Mouse (Mus musculus) activated CD4-positive, CD25-positive, alpha-beta regulatory T cell, adult 4 months (primary cell): ENCODE results near the gene Ntng1. TPM values are rescaled to one million over a fixed set of nuclear protein-coding genes. Genes with fewer than 3 reads are reported as not detected.

Experiments
- ATAC-seq: one replicate; pipeline ENCODE4 v1.8.0; 2017
- polyA plus RNA-seq, 2 experiments: library from polyadenylated mRNA; unstranded; fragments of 100-300 nt; shearing (Covaris generic); gene quantifications; one replicate each; pipeline ENCODE4 v1.2.1; 2017

Gene Ntng1
- polyA plus RNA-seq, 2 experiments from 2014 or later, result not detected

DNA sequence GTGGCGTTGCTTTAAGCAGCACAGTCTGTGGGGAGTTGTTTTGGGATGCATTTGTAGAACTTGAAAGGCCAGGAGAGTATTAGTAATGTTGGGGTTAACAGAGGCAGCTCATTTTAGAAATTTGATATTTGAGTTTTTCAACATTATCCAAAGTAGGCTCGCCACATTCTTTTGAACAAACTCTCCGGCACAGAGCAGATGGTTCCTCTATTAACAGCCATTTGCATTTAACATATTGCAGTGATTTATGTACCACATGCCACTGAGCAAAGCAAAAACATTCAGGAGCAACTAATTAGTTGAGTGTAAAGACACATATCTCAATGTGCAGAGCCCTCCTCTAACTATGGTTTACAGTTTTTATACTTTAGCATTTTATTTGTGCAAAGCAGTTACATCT is 224.8 kb downstream of the Ntng1 start:
- ATAC-seq, result no peak

DNA sequence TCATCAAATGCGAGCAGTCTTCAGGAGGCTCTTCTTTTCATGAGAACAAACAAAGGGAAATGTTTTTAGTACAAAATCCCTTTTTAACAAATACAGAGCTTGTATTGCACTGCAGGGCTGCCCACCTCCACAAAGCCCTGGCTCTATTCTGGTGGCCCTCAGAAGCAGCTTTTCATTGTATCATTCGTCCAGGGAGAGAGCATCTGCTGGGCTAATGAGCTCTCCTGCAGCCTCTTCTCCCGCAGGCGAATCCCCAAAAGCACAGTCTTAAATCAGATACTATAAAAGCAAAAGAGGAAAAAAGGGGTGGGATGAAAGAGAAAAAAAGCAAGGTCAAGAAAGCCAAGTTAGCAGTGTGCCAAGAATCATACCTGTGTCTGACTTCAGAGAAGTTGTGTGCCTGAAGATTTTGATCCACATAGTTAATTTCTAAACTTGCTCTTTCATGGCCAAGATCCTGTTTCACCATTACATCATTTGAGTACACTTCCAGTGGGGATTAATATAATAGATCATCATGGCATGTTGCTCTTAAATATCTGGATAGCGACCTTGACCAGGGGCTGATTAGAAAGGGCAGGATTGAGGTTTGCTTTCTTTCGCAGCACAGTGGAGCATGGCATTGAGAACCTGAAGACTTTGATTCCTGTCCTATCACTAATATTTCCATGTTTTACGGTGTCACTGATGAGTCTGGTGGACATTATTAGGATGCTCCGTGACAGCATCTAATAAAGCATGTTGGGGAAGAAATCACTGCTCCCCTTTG is 225.7 kb downstream of the Ntng1 start:
- no peak for ATAC-seq

DNA sequence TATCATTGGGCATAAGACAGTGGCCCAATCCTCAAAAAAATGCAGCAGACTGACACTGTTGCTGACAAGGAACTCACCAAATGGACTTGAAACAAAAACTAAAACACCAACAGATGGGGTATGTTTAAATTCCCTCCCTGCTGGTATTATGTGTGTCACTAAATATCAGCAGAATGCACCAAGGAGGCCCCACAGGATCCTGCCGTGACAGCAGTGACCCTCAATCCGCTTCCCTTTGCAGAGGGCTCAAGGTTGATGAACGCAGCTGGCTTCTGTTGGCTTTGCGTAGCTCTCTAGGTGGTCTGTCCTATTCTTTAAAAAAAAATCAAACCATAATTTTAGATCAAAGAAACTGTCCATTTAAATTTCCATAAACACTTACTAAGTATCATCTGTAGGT is 226.7 kb downstream of the Ntng1 start:
- ATAC-seq, result no peak

DNA sequence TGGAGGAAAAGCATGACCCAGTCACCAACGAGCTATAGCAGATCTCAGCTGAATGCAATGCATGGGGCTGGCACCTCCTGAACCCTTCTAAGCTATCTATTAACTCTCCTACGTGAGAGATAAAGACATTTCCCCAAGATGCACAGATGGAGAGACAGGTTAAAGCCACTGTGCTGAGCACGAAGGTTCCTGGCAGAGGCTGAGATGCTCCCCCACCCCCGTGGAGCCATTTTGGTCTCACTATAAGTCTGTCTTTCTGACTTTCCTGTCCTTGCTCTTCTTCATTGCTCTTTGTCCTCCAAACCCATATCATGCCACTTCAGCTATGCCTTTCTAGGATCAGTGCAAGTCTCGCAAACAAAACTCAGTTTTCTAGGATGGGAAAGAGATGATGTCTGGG is 229.6 kb downstream of the Ntng1 start:
- ATAC-seq, result no peak

DNA sequence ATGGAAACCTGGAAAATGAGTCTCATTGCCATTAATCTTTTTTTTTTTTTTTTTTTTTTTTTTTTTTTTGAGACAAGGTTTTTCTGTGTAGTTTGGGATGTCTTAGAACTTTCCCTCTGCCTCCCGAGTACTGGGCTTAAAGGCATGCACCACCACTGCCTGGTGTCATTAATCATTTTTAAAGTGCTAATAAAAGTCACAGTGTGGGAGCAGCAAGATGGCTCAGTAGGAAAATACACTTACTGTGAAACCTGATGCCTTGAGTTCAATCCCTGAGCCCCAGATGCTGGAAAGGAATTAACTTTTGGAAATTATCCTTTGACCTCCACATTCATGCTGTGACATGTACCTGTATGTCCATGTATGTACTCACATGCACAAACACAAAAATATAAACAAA is 253.2 kb downstream of the Ntng1 start:
- ATAC-seq, result no peak

DNA sequence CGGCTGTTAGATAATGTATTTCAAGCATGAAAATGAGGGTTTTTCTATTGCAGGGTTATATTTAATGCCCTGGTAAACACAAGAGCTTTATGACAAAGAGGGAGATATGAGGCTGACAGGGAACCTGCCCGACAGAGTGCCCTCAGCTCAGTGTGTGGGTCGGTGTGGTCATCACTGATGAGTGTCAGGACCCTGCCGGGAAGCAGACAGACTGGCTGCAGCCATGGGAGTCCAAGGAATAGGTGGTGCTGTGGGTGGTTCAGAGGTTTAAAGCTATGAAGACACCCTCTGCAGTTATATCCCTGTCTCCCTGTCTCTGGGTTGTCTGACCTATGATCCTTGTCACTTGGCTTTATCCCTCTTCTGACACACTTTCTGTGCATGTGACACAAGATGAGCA is 258.1 kb downstream of the Ntng1 start:
- ATAC-seq, result no peak

DNA sequence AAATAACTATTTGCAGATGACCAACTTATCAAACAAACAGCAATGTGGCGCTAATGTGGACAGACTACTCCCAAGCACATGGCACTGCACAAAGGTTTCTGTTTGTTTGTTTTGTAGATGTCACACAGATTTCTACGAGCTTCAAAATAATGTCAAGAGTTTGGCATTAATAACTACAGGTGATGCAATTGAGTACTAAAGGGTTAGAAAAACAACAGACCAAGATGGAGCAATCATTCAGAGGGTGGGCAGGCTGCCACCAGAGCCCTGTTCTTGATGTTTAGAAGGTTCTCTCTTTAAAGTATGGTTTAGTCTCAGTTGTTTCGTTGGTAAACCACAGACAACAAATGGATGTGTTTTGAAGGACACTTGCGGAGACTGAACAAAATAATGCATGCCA is 264.8 kb downstream of the Ntng1 start:
- ATAC-seq, result no peak

DNA sequence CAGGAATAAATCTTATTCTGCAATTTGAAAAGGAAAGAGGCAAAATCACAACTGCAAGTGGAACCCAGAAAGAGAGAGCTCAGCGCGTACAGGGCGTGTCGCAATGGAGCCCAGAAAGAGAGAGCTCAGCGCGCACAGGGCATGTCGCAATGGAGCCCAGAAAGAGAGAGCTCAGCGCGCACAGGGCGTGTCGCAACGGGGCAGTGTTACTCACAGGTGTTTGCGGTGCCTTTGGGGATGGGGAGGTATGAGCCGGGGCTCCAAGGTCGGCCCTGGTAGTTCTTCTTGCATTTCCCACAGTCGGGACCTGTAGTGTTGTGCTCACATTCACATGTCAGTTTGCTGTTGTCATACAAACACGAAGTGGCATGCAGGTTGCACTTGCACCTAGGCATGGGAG is 271.8 kb downstream of the Ntng1 start:
- ATAC-seq, result no peak

DNA sequence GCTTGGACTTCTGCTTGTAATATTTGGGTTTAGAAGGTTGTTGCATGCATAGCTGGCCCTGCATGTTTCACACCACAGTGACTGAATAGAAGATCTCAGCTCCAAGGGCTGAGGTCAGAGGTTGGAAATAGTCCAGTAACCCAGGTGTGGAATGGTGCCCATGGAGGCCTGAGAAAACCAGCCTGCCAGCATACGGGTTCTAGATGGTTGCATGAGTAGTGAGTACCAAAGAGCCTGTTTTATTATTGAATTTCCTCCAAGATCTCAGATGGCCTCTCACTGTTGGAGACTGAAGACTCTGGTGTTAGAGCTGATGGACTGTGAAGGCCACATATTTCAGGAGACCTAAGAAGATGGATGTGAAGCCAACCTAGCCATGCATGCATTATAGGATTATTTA is 285.5 kb downstream of the Ntng1 start:
- no peak for ATAC-seq

DNA sequence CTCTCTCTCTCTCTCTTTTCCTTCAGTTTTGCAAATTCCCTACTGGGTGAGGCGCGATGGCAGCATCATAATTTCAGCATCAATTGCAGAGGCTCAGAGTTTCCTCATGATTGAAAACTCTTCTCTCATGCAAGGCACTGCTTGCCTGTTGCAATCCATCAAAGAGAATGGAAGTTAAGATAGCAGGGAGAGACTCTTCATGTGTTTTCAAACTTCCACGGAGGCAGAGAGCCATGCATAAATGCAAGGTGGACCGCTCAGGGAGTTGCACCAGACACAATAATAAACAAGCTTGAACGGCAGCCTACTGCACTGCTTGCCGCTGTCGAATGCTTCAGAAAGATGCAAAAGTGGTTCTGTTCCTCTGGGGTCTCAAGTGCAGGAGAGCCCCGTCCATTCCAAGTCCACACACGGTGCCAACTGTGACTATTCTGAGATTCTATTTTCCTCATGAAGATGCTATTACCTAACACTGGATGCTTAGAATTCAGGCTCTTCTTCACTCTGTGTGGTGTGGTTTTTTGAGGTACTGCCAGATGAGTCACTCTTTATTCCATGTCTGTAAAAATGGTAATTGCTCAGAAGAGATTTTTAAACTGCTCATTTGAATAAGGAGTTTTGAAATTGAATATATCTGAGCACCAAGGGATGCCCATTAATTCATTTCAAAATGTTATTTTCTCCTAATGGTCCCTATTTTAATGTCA is 289.2 kb downstream of the Ntng1 start:
- ATAC-seq, result no peak

DNA sequence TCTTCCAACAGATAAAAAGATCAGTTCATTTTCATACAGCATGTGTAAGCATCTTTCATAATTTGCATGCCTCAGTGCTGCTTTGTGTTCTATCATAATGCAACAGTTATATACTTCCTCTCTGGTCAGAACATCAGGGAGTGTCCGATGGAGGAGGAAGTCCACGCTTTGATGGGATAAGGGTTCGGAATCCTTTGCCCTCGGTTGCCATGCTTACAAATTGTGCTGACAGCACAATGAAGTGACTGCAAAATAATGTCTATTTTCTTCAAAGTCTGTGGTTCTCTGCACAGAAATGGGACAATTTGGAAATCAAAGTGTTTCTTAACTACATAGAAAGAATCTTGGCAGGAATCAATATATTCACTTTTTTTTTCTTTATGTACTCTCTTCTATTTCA is 297.2 kb downstream of the Ntng1 start:
- no peak for ATAC-seq

DNA sequence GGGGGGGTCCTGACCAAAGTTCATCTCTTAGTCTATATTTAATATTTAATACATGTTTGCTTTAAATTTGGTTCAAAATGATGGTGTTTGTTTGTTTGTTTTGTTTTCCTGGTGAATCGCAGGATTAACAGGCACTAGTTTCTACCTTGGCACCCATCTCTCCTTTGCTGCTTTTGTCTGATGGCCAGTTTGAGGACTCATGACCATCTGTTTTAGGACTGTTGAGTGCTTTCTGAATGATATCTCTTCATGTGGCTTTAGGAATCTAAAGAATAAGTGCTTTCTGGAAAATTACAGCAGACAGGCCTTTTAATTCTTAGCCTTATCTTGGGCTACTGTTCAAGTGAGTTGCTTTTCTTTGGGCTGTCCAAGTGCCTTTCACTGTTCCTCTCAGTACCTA is 318.0 kb downstream of the Ntng1 start:
- ATAC-seq, result no peak

DNA sequence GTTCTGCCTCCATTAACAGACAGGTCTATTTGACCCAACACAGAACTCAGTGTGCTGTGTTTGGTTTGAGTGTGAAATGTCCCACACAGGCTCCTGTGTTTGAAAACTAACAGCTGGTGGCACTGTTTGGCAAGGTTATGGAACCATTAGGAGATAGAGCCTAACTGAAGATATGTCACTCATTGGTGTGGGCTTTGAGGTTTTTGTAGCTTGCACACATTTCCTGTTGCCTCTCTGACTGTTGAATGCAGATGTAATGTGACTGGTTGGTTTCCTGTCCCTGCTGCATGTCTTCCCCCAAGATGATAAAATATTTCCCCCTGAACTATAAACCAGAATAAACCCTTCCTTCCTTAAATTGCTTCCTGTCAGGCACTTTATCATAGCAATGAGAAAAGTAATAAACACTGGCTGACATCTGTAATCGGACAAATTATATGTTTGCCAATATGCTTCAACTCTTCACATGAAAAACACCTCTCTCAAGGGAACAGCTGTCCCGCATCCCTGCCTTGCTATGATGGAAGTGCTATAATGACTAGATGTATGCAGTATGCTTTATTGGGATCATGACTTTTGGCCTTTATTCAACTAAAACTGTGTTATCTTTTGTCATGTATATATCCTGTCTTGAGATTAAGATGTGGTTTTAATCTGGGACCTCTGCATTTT is 320.9 kb downstream of the Ntng1 start:
- no peak for ATAC-seq

DNA sequence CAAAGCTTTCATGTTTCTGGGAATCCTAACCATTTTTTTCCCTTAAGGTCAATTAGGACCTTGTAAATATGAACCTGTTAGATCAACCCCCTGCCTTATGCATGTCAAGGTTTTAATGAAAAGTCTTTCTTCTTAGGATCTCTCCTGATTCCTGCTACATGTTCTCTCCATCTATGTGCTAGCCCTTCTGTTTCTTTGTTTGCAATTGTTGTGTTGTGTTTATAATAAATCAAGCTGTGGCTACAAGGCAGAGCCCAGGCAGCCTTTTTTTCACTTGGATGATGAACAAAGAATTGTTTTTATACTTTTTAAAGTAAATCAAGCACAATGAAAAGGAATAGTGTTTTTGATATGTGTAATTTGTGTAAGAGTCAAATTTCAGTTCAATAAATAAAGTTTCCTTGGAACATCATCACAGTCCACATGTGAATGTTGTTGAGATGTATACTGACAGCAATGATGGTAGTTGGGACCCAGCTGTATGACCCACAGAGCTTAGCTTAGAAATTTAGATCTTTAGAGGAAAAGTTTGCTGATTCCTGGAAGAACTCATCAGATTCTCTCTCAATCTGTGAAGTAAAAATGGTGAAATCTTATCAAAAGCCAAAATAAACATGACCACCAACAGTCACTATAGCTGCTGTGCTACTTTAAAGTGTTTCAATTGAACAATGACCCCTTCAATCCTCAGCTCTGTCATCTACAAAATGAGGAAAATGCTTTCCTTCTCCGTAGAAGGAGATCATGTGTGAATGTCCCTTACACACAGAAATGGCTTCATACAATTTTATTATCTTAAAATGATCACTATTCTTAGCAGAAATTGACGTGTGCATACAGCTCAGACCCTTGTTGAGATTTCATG is 324.8 kb downstream of the Ntng1 start:
- no peak for ATAC-seq

DNA sequence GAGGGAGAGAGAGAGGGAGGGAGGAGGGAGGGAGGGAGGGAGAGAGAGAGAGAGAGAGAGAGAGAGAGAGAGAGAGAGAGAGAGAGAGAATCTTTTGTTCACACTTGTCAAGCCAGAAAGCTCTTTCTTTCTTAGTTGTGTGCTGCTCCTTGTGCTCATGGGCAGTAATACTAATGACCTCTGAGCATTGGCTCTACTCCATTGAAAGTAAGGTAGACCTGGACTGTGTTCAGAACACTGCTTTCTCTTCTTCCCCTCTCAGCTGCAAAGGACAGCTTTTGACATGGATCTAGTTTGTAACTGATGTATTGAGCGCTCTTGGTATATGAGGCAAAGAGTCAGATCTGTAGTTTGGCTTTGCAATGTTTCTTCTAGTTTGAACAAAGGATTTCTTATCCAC is 334.7 kb downstream of the Ntng1 start:
- no peak for ATAC-seq

DNA sequence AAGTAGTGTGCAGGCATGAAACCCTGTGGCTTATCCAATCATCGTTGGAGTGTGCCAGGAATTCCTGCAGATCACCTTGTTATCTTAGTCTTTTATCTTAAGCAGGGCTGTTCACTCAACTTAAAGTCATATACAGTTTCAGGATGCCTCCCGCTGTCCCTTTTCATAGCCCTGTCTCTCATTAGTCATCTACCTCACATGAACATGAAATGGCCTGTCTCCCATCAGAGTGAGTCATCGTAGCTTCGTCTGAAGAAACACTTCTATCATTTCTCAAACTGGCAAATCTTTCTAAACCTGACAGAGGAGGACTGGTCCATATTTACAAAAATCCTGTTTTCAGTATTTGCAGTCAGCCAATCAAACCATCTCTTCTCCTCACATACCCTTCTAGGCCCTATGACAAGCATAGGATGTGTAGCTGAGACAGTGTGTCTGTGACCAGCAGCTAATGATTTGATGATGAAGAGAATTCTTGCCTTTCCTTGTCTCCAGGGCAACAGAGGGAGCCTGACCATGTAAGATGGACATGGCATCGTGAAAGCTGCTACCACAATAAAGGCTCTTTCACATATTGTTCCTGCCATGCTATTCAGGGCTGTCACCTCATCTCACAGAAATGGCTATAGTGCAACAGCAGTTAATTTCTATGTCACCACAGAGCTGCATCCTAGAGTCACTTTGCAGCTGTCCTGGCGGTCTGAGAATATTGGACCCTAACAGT is 336.4 kb downstream of the Ntng1 start:
- ATAC-seq, result no peak

DNA sequence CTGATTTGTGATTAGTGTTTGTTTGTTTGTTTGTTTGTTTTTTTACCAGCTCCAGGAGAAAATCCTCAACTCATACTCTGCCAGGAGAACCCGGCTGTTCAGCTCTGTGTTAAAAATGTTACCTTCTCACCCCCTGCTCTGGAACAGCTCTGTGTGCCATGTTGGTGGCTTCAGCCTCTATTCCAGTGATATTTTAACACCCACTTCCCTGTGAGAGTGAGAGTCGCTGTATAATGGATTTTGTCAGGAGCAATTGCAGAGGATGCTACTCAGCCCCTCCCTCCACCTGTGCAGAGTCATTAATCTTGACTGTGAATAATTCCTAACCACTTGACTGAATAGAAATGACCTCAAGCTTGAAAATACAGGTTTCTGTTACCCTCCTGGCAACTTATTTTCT is 339.7 kb downstream of the Ntng1 start:
- ATAC-seq, result no peak

DNA sequence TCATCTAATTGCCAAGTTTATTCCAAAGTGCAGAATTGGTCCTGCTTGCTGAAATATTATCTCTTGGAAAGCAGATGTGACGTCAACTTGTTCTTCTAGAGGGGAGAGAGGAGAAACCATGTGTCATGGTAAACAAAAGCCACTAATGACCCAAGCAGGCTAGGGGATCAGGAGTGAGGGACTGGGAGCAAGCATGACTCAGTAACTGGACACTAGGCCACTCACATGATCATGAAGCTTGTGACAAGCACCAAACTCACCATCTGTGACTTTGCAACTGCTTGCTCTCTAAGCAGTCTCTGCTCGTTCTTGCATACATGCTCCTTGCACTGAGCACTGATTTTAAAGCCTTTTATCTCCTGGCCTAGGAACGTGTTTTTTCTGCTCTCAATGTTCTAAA is 340.2 kb downstream of the Ntng1 start:
- ATAC-seq, result no peak

DNA sequence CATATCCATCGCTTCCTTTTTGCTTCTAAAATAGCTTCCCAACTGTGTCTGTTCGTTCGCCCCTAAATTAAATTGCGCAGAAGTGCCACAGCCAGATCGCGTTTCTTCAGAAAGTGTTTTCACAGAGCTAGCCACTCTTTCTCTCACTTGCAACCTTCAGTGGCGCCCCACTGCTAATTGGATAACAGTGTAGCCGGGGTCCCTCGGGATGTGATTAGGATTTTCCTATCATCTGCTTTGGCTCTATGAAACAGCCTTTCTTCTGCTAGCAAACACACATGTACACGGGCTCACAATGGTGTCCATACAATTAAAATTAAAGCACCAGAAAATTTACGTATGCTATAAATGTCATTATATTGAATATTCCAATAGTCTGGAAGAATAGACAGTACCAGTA is 346.5 kb downstream of the Ntng1 start:
- no peak for ATAC-seq

DNA sequence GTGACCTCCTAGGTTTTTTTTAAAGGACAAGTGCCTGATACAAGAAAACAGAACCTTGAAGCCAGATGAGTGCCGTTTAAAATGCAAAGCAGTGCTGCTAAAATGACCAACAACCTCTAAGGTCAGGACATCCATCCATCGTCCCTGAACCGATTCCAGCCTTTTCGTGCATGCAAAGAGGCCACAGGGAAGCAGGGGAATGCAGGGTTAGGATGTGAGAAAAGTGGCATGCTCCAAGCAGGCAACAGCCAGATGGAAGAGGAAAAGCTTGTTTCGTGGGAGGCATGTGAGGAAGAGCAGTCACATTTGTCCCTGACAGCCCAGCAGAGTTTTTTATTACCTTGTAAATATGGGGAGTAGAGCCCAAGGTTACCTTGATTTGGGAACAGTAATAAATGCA is 360.6 kb downstream of the Ntng1 start:
- ATAC-seq, result no peak

DNA sequence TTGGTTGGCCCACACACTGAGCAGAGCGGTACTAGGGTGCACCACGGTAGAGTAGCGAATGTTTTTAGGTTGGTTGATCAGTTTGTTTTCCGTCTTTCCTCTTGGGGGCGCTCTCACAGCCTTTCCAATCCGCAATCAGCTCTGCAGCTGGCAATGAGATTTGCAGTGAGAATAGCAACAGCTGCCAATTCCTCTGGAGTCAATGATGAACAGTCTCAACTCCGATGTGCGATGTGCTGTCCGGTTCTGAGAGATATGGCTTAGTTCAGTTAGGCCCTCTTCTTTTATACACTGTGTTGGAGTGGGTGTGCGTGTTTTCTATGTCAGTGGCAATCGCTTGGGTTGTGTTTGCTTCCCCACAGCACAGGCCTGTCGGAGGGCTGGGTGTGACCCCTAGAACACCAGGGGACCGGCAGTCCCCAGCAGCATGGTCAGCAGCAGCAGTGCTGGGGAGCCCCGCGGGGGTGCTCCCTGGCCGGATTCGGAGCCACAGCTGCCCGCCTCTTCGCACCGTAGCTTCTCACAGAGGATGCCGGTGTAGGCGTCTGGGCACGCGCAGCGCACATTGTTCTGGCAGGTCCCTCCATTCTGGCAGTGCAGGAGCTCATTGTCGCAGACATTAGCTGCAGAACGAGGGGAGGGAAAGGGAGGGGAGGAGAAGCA is 361.4 kb downstream of the Ntng1 start:
- ATAC-seq, result no peak

DNA sequence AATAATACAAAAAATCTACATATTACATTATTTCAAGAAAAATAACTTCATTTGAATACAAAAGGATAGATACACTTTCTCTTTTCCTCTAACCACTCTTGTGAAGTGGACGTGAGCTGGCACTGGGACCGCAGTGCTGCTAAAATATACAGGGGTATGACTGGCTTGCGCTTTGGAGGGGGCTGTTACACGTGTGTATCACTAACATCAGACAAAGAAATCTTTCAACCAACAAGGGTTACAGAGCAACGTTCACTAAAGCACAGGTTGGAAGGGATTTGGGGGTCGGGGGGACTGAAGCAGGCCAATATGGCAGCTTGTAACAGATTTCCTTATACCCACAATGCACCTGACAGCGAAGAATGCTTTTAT is 361.9 kb downstream of the Ntng1 start:
- ATAC-seq, result no peak
